Mouse (Mus musculus): ENCODE data around the gene Synj2.
"Not testable (repeated sequence)": the region's sequence is repeated elsewhere in the genome, so short reads cannot be mapped to it uniquely, and the experiment has no call there.

The Synj2 gene

DNA sequence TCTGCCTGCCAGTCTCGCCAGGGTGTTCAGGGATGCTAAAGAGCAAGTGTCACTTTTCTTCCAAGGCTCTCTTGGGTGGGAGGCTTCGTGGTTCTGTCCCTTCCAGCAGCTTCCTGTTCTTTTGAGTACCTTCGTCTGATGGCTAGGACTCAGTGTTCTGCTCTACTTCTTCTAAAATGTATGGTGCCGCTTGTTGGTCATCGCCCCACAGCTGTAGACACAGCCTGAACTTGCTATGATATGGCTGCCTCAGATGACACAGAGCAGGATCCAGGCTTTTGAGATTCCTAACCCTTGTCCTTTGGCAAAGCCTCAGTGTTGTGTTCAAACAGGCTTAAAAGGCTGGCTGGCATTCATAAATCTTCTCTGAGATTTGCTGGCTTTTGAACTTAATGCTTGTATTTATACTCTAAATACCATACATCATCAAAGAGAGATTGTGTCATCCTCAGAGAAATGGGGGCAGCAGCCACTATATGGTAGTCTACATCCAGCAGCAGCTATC lies 58.0 kb downstream of the Synj2 start:
- no peak for DNase-seq (ENCODE audit: low spot score)

GRCm38 (mm10) chr17:6000864-6001319 lies 59.8 kb downstream of the Synj2 start:
- no peak for DNase-seq (ENCODE audit: low spot score)

GRCm38 (mm10) chr17:6001389-6001788 lies 60.3 kb downstream of the Synj2 start:
- no peak for DNase-seq (ENCODE audit: low spot score)

DNA sequence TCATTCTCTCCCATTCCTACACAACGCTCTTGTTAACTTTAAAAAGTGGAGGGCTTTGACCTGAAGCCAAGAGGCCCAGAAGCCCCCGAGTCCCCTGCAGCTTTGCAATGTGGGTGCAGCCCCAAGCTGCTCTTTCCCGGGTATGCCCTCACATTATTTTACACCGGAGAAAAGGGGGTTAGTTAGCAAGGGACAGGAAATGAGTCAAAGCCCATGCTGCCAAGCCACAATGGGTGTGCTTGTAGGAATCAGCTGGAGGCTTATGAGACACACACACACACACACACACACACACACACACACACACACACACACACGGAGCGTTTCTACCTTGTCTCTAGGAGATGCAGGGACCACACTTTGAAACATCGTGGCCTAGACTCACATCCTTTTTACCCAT lies 60.8 kb downstream of the Synj2 start:
- DNase-seq (ENCODE audit: low spot score) = no peak

DNA sequence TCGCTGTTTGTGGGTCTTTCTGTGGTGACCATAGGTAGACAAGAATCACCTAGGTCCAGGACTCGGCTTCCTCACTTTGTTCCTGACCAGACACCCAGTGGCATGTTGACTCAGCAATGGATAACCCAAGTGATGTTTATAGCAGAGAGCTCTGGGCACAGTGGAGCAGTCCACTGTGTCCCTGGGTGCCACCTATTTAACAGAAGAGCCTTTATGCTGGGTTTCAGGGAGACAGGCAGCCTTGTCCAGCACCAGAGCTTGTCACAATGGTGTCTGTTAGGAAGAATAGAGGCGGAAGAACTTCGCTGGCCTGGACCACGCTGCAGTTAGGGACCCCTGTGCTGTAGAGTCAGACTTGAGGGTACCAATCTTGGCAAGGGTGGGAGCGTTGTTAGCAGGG lies 61.5 kb downstream of the Synj2 start:
- no peak for DNase-seq (ENCODE audit: low spot score)

DNA sequence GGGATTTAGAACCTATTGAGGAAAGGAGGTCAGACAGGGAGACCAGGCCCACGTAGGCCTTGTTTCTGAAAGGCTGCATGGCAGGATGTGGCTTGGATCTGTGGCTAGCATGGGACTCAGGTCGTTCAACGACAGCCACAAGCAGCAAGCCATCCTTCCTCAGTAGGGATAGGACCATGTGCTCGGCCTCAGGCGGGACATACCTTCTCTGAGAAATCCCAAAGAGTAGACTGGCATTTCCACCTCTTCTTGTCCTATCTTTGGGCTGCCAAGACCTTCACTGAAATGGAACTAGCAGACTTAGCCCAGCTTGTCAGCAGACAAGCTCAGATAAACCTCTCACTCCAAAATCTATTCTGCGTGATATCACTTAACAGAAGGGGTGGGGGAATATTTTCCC lies 62.6 kb downstream of the Synj2 start:
- no peak for DNase-seq (ENCODE audit: low spot score)

GRCm38 (mm10) chr17:6005246-6005637 lies 64.2 kb downstream of the Synj2 start:
- DNase-seq (ENCODE audit: low spot score) = no peak

DNA sequence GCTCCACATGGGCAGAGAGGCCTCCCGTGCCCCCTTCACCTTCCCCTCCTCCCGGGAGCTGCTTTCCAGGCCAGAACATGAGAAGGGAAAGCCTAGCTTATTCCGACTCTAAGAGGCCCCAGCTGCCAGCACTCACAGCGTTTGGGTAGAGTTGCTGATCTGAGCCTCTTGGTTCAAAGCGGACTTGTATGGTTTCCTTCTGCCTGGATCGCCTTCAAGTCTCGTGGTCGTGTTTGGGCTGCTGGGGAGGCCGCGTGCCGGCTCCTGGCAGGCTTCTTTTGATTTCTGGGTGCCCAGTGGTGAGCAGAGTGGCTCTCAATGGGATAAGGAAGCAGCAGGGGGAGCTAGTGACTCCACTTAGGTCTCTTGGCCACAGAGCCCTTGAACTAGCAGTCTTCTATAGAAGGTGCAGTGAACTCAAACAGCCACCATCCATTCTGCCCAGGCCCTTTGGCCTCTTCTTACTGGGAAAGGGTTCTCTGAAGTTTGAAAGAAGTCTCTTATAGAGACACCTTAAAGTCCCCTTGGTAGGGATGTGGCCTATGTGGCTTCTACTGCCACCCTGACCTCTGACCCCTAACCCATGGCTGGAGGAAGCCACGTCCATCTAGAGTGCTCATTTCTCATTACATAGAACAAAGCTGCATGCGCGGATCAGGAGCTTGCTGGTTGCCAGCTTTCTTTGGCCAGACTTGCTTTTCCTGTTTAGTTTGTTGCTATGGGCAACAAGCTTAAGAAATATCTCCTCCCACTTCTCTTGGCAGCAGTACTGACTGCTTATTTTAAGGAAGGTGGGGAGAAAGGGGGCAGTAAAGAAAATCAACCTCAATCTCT lies 64.8 kb downstream of the Synj2 start:
- peak; percentile 71 for DNase-seq (ENCODE audit: low spot score)

DNA sequence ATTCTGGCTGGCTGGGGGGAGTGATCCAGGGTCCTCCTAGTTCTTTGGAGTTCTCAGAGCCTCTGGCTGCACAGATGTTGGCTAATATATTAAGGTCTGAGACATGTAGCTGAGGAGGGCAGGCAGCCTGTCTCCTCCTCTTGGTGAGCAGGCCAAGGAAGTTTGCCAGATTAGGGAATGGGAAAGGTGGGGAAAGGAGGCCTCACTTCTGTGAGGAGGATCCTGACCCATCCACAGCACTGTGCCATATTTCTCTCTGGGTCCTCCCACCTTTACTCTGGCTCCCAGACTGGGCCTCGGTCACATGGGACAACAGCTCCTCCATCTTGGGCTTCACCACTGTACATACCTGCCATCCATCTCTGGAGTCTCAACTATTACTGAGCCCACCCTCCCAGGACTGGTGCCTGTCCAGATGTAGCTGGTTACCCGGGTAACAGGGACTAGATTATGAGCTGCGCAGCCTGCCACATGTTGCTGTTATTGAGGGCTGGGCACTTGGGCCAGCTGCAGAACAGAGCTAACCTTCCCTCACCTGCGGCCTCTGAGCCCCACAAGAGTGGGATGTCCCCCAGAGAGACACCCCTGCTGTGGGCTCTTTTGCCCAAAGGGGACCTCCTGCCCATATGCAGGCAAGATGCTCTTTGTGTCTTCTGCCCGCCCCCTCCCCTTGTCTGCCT lies 66.2 kb downstream of the Synj2 start:
- no peak for DNase-seq (ENCODE audit: low spot score)

DNA sequence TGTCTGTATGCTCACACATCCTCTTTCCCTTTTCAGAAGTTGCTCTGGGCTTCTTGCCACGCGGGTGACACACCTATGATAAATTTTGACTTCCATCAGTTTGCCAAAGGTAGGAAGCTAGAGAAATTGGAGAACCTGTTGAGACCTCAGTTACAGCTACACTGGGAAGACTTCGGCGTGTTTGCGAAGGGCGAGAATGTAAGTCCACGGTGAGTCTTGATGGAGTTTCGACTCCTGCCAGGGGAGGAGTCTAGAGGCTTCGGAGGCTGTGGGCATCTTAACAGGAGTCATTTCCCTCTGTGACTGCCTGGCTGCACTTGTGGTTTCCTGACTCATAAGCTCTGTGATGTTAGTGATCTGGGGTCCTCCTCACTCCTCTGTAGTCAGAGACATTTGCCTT lies 66.8 kb downstream of the Synj2 start:
- no peak for DNase-seq (ENCODE audit: low spot score)

DNA sequence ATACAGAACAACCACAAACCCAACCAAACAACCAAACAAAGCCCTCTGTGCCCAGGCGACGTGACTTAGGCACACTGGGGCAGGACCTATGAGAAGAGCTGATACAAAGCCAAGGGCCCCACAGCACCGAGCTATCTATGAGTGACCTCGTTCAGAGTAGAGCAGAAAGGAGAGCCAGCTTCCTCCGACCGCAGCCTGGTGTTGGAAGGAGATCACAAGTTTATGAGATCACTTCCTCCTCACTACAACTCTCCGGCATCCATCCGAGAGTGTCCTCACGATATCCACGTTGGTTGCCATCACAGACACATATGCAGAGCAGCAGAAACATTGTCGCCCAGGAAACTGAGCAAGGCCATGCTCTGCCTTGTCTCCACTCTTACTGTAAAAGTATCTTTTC lies 67.5 kb downstream of the Synj2 start:
- DNase-seq (ENCODE audit: low spot score) = no peak

- DNase-seq (ENCODE audit: low spot score) = no peak
Measured at GRCm38 (mm10) chr17:6009606-6010005, 68.5 kb downstream of the Synj2 start.

GRCm38 (mm10) chr17:6013079-6013478 lies 72.0 kb downstream of the Synj2 start:
- no peak for DNase-seq (ENCODE audit: low spot score)

DNA sequence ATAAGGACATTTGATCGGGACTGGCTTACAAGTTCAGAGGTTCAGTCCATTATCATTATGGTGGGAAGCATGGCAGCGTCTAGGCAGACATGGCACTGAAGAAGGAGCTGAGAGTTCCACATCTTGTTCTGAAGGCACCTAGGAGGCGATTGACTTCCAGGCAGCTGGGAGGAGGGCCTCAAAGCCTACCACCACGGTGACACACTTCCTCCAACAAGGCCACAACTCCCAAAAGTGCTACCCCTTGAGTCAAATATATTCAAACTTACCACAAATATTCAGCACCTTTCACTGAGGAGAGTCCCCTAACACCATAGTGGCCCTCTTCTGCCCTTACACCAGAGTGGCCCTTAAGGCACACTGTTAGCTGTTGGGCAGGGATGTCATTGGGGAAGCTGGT lies 73.9 kb downstream of the Synj2 start:
- DNase-seq (ENCODE audit: low spot score) = no peak

DNA sequence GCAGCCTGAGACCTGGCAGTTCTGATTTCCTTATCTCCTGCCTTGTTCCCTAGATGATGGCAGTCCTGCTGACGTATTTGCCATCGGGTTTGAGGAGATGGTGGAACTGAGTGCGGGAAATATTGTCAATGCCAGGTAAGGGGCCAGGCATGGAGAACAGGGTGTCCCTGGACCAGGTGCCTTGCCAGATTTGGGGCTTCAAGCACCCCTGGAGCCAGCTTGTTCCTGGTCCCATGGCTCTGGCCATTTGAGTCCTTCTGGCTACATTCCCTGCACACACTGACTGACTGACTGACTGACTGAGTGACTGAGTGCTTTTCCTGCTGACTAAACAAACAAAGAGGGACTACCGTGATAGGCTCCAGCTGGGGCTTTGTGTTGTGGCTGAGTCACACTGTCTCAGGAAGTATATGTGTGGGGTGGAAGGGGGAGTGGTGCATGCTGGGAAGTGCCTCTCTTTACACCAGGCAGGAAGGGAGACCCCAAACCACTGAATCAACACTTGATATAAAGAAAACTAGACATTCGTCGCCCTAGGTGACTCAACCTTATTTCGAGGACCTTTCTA lies 75.2 kb downstream of the Synj2 start:
- DNase-seq (ENCODE audit: low spot score) = no peak

GRCm38 (mm10) chr17:6017268-6017667 lies 76.2 kb downstream of the Synj2 start:
- DNase-seq (ENCODE audit: low spot score) = no peak

DNA sequence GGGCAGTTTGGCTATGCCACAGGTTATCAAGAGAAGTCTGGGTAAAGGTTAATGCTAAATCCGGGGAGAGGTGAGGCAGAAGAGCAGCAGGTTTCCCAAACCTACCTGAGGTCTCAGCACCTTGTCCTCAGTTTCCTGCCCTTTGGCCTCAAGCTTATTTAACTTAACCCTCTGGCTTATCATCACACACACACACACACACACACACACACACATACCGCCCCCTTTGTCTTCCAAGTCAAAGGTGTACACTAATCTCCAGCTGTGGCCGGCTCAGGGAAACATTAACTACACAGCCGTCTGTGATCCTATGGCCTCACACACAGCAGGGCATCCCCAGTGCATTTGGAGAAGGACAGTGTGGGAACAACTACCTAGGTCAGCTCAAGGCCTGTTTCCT lies 77.3 kb downstream of the Synj2 start:
- no peak for DNase-seq (ENCODE audit: low spot score)

DNA sequence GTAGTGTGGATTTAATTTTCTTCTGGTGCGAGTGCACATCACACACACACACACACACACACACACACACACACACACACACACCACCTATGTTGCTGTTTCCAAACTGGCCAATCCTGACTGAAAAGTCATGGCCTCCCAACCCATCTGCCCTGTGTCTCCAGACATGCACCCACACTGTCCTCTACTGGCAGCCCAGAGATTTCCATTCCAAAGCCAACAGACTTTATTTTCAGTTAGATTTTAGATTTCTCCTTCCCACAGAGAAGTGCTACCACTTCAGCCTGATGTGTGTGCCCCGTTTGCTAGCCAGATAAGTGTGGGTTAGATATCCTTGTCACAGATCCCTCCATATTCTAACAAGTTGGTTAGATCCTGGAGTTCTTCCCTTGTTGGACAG lies 78.7 kb downstream of the Synj2 start:
- DNase-seq (ENCODE audit: low spot score) = no peak

DNA sequence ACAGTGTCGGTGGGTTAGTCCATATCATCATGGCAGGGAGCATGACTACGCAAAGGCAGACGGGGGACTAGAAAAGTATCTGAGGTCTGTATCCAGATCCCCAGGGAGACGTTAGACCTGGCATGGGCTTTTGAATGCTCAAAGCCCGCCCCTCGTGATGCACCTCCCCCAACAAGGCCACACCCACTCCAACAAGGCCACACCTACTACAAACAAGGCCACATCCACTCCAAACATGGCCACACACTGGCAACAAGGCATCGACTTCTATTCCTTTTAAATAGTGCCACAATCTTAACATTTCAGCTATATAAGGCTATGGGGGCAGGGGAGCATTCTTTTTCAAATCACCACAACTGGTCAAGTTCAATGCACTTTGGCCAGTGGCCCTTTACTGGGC lies 79.6 kb downstream of the Synj2 start:
- no peak for DNase-seq (ENCODE audit: low spot score)

DNA sequence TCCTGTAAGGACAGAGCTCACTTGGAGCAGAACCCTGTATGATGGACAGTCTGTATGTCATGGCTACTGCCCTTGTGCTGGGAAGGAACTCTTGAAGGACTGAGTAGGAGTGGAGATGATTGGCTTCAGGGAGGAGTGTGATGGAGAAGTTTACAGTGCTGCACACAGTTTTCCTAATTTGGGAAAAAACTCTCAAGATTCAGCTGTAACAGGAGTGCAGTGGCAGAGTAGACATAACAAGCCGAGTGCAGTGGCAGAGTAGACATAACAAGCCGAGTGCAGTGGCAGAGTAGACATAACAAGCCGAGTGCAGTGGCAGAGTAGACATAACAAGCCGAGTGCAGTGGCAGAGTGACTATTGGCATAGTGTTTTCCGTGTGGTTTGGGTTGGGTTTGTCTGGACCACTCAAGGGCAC lies 80.3 kb downstream of the Synj2 start:
- not testable (repeated sequence) for DNase-seq (ENCODE audit: low spot score)

- DNase-seq (ENCODE audit: low spot score) = no peak
Measured at GRCm38 (mm10) chr17:6025831-6026230, 84.8 kb downstream of the Synj2 start.

DNA sequence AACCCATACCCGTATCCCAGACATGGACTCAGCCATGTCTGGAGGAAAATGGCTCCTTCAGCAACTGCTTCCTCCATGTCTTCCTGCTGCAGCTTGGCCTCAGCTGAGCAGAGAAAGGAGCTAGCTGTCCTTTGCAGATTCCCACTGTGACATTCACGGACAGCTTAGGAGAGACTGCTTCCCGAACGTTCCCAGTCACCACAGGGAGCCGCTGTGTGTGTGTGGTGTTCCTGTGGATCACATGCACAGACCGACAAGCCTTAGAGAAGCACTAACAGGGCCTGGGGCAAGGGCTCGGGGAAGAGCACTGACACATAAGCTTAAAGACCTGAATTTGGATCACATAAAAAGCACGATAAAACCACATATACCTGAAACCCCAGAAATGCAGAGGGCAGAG lies 94.6 kb downstream of the Synj2 start:
- DNase-seq (ENCODE audit: low spot score) = no peak

DNA sequence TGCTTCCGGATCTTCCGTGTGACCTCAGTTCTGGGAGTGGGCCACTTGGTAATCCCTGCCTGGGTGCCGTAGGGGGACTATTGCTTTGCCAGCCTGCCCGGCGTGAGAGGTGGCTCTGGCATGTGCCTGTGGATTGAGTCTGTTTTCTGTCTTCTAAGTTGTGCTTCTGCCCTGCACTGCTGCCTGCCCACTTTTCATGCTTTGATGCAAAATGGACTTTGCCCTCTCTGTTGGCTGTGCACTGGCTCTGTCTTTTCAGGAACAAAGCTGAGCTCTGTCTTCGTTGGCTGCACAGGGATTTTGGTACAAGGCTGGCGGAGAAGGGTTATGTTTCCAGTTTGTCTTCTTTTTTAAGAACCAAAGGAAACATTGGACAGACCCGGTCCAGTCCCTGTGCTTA lies 95.4 kb downstream of the Synj2 start:
- no peak for DNase-seq (ENCODE audit: low spot score)
